Mouse (Mus musculus) CH12.LX (cell line): ENCODE data around the gene Ddx42. TPM values are rescaled to one million over a fixed set of nuclear protein-coding genes. Genes with fewer than 3 reads are reported as not detected.

Source experiments
- DNase-seq: peaks from one replicate; pipeline ENCODE4 v3.0.0-alpha.2; 2013; ENCODE audit errors: extremely low read depth
- H3K27ac ChIP-seq: 2 replicates; pipeline ENCODE4 v1.5.1; 2012; ENCODE audit warnings: low read depth, mild to moderate bottlenecking, control low read depth, moderate library complexity; ENCODE audit not compliant: insufficient read depth
- H3K27me3 ChIP-seq: replicated peaks from 2 replicates; pipeline ENCODE3; 2012; ENCODE audit warnings: inconsistent platforms
- H3K36me3 ChIP-seq, 2 experiments: replicated peaks in 1 of 2; 2 replicates each; pipeline versions ENCODE3 to v1.6.1; 2012; ENCODE audit warnings: inconsistent platforms in 1 of 2, low read length in 1 of 2, mild to moderate bottlenecking in 1 of 2, mixed read lengths in 1 of 2, moderate library complexity in 1 of 2; ENCODE audit not compliant: control insufficient read depth in 1 of 2, insufficient read depth in 1 of 2
- H3K4me1 ChIP-seq, 2 experiments: 2 replicates each; pipeline ENCODE4 v1.6.1; 2012; ENCODE audit warnings: inconsistent platforms in 1 of 2, moderate library complexity in 1 of 2; ENCODE audit not compliant: insufficient read depth in 2 of 2, control insufficient read depth in 1 of 2
- H3K4me2 ChIP-seq: 2 replicates; pipeline ENCODE4 v1.6.1; 2012; ENCODE audit warnings: low read depth, mild to moderate bottlenecking, control low read depth; ENCODE audit not compliant: poor library complexity, insufficient read depth, severe bottlenecking
- H3K4me3 ChIP-seq, 3 experiments: fragments of 150-350 bp in 1 of 3; sonication (generic) in 1 of 3; replicated peaks in 1 of 3; 2 replicates each; pipeline versions ENCODE3 to v1.5.1; 2011 to 2012; ENCODE audit warnings: low read depth in 2 of 3, low read length in 2 of 3, mild to moderate bottlenecking in 2 of 3, moderate library complexity in 2 of 3, control low read depth in 1 of 3, improper control_type of control experiment in 1 of 3, inconsistent platforms in 1 of 3, mixed read lengths in 1 of 3; ENCODE audit not compliant: poor library complexity in 1 of 3
- H3K79me2 ChIP-seq: replicated peaks from 2 replicates; pipeline ENCODE4 v1.6.1; 2012; ENCODE audit warnings: mild to moderate bottlenecking, moderate library complexity; ENCODE audit not compliant: control insufficient read depth, poor library complexity, insufficient read depth, severe bottlenecking; ENCODE audit errors: extremely low read depth
- H3K9ac ChIP-seq: 2 replicates; pipeline ENCODE4 v1.6.1; 2012; ENCODE audit warnings: low read depth, mild to moderate bottlenecking, control low read depth, moderate library complexity; ENCODE audit not compliant: insufficient read depth
- H3K9me3 ChIP-seq: replicated peaks from 2 replicates; pipeline ENCODE3; 2012; ENCODE audit warnings: low read length, inconsistent platforms, mixed read lengths
- BHLHE40 ChIP-seq: IDR thresholded peaks from 2 replicates; pipeline ENCODE4 v1.6.1; 2011; ENCODE audit warnings: mild to moderate bottlenecking, low read depth, low read length, improper control_type of control experiment
- ELF1 ChIP-seq: IDR thresholded peaks from 2 replicates; pipeline ENCODE4 v1.6.1; 2014; ENCODE audit warnings: low read depth, mild to moderate bottlenecking, inconsistent platforms, low read length, improper control_type of control experiment
- GABPA ChIP-seq: IDR thresholded peaks from 2 replicates; pipeline ENCODE4 v1.6.1; 2012; ENCODE audit warnings: low read depth, low read length, improper control_type of control experiment, inconsistent platforms; ENCODE audit not compliant: insufficient replicate concordance
- HCFC1 ChIP-seq: IDR thresholded peaks from 2 replicates; pipeline ENCODE4 v1.6.1; 2012; ENCODE audit warnings: low read depth, mild to moderate bottlenecking, inconsistent platforms, low read length, improper control_type of control experiment
- JUN ChIP-seq: IDR thresholded peaks from 2 replicates; pipeline ENCODE4 v1.6.1; 2011; ENCODE audit warnings: low read depth, mild to moderate bottlenecking, low read length, improper control_type of control experiment, moderate library complexity; ENCODE audit not compliant: insufficient read depth
- JUND ChIP-seq: conservative IDR thresholded peaks from 2 replicates; pipeline ENCODE4 v1.6.1; 2011; ENCODE audit warnings: low read depth, low read length, improper control_type of control experiment
- KAT2A ChIP-seq: IDR thresholded peaks from 2 replicates; pipeline ENCODE4 v1.6.1; 2012; ENCODE audit warnings: low read length, improper control_type of control experiment, inconsistent platforms; ENCODE audit not compliant: insufficient replicate concordance
- MAZ ChIP-seq: IDR thresholded peaks from 2 replicates; pipeline ENCODE4 v1.6.1; 2012; ENCODE audit warnings: low read depth, mild to moderate bottlenecking, inconsistent platforms, low read length, improper control_type of control experiment, moderate library complexity
- MEF2A ChIP-seq: IDR thresholded peaks from 2 replicates; pipeline ENCODE4 v1.6.1; 2014; ENCODE audit warnings: low read depth, mild to moderate bottlenecking, inconsistent platforms, low read length, improper control_type of control experiment, borderline replicate concordance
- MXI1 ChIP-seq: IDR thresholded peaks from 2 replicates; pipeline ENCODE4 v1.6.1; 2011; ENCODE audit warnings: mild to moderate bottlenecking, low read depth, low read length, improper control_type of control experiment
- MYC ChIP-seq: IDR thresholded peaks from 2 replicates; pipeline ENCODE4 v1.6.1; 2011; ENCODE audit warnings: low read depth, mild to moderate bottlenecking, improper control_type of control experiment, low read length
- NELFE ChIP-seq: IDR thresholded peaks from 2 replicates; pipeline ENCODE4 v1.6.1; 2011; ENCODE audit warnings: low read depth, low read length, improper control_type of control experiment
- NRF1 ChIP-seq: IDR thresholded peaks from 2 replicates; pipeline ENCODE4 v1.6.1; 2014; ENCODE audit warnings: low read depth, mild to moderate bottlenecking, inconsistent platforms, low read length, improper control_type of control experiment, moderate library complexity
- PAX5 ChIP-seq: IDR thresholded peaks from 2 replicates; pipeline ENCODE4 v1.6.1; 2012; ENCODE audit warnings: low read length, inconsistent platforms, mixed read lengths
- POLR2A ChIP-seq: IDR thresholded peaks from 2 replicates; pipeline ENCODE4 v1.6.1; 2011; ENCODE audit warnings: low read depth, mild to moderate bottlenecking, improper control_type of control experiment, low read length
- POLR2AphosphoS2 ChIP-seq: IDR thresholded peaks from 2 replicates; pipeline ENCODE4 v1.6.1; 2011; ENCODE audit warnings: low read depth, low read length, improper control_type of control experiment
- RCOR1 ChIP-seq: conservative IDR thresholded peaks from 2 replicates; pipeline ENCODE4 v1.6.1; 2012; ENCODE audit warnings: low read depth, mild to moderate bottlenecking, inconsistent platforms, low read length, improper control_type of control experiment
- SIN3A ChIP-seq: IDR thresholded peaks from 2 replicates; pipeline ENCODE4 v1.6.1; 2012; ENCODE audit warnings: low read length, improper control_type of control experiment, inconsistent platforms
- TCF12 ChIP-seq: IDR thresholded peaks from 2 replicates; pipeline ENCODE4 v1.6.1; 2014; ENCODE audit warnings: low read depth, mild to moderate bottlenecking, inconsistent platforms, low read length, improper control_type of control experiment
- UBTF ChIP-seq: IDR thresholded peaks from 2 replicates; pipeline ENCODE4 v1.6.1; 2012; ENCODE audit warnings: low read depth, mild to moderate bottlenecking, inconsistent platforms, low read length, improper control_type of control experiment, moderate library complexity
- USF1 ChIP-seq: IDR thresholded peaks from 2 replicates; pipeline ENCODE4 v1.6.1; 2014; ENCODE audit warnings: low read depth, mild to moderate bottlenecking, inconsistent platforms, low read length, improper control_type of control experiment
- USF2 ChIP-seq: conservative IDR thresholded peaks from 2 replicates; pipeline ENCODE4 v1.6.1; 2011; ENCODE audit warnings: low read depth, low read length, improper control_type of control experiment
- ZC3H11A ChIP-seq: IDR thresholded peaks from 2 replicates; pipeline ENCODE4 v1.6.1; 2012; ENCODE audit warnings: low read depth, mild to moderate bottlenecking, inconsistent platforms, low read length, improper control_type of control experiment
- ZMIZ1 ChIP-seq: IDR thresholded peaks from 2 replicates; pipeline ENCODE4 v1.6.1; 2012; ENCODE audit warnings: low read depth, mild to moderate bottlenecking, inconsistent platforms, low read length, improper control_type of control experiment
- dilution Hi-C: fragments of 300-500 bp; cut with MboI; formaldehyde crosslinking; loops from 2 replicates; pipeline ENCODE4 v1.14.3; 2020; ENCODE audit warnings: low sequenced_read_pairs; ENCODE audit not compliant: extremely low pct_unique_long_range_greater_than_20kb, extremely low pct_ligation_motif_present
- in situ Hi-C: fragments of 300-500 bp; cut with MboI; formaldehyde crosslinking; loops from 3 replicates; pipeline ENCODE4 v1.14.3; 2019; ENCODE audit warnings: low sequenced_read_pairs, low pct_ligation_motif_present, low pct_unique_long_range_greater_than_20kb, mixed read lengths
- polyA plus RNA-seq: library from polyadenylated mRNA; unstranded; fragments of >175 nt; gene quantifications from 2 replicates; pipeline ENCODE4 v1.2.1, GENCODE M21; 2012; ENCODE audit warnings: low read depth; ENCODE audit not compliant: insufficient read length
- total RNA-seq, 2 experiments: library from RNA; depleted of rRNA; stranded (reverse); fragments of 300-350 nt in 1 of 2; fragments of >200 nt in 1 of 2; gene quantifications; 2 replicates each; pipeline ENCODE4 v1.2.3; 2012 to 2014

Gene Ddx42
- total and polyA plus RNA-seq, 3 experiments, result 63.8 to 94.6 (median 65.5) TPM

- Histone ChIP-seq H3K4me3 (peak overlapping the region in 1 of 3 experiments; percentile 7), H3K9ac (no peak overlapping the region), H3K4me2 (no peak overlapping the region), H3K36me3 (peaks cover 0 to 7% of the 10 kb centered on the region in 2 experiments), H3K27ac (no peak overlapping the region), H3K4me1 (peaks cover 17 to 44% of the 10 kb centered on the region in 2 experiments), H3K27me3 (peaks cover 2% of the 10 kb centered on the region), H3K79me2 (peaks cover 31% of the 10 kb centered on the region), H3K9me3 (no peaks in the 10 kb centered on the region)
- DNase-seq, result no peak
- in situ Hi-C loops, result no loop called here
- dilution Hi-C loops, result no loop called here
- TF ChIP-seq ZMIZ1, result no peak
- TF ChIP-seq MXI1, result no peak
- no peak for TF ChIP-seq PAX5
- TF ChIP-seq ELF1, result no peak
Measured at GRCm38 (mm10) chr11:106273811-106274210, 57.1 kb downstream of the Ddx42 start.

- Histone ChIP-seq H3K4me2 (no peak overlapping the region), H3K79me2 (peaks cover 26% of the 10 kb centered on the region), H3K9ac (no peak overlapping the region), H3K4me3 (no peak overlapping the region), H3K27ac (no peak overlapping the region), H3K9me3 (no peaks in the 10 kb centered on the region), H3K4me1 (peaks cover 15 to 38% of the 10 kb centered on the region in 2 experiments), H3K27me3 (peaks cover 2% of the 10 kb centered on the region), H3K36me3 (peaks cover 0 to 7% of the 10 kb centered on the region in 2 experiments)
- TF ChIP-seq POLR2A, result no peak
- no peak for TF ChIP-seq NELFE
- TF ChIP-seq USF1, result no peak
- no peak for TF ChIP-seq HCFC1
- TF ChIP-seq BHLHE40, result no peak
- no peak for TF ChIP-seq JUN
- TF ChIP-seq KAT2A, result no peak
- TF ChIP-seq MEF2A, result no peak
- TF ChIP-seq TCF12, result no peak
- TF ChIP-seq MYC, result no peak
- no peak for TF ChIP-seq RCOR1
- no peak for TF ChIP-seq SIN3A
- no peak for TF ChIP-seq JUND
- no peak for TF ChIP-seq MAZ
- no peak for TF ChIP-seq NRF1
- TF ChIP-seq GABPA, result no peak
- TF ChIP-seq ZC3H11A, result no peak
- TF ChIP-seq POLR2AphosphoS2, result no peak
- TF ChIP-seq UBTF, result no peak
- TF ChIP-seq USF2, result no peak
- in situ Hi-C loops (no loop called here), dilution Hi-C loops (no loop called here)
- no peak for DNase-seq
Measured at GRCm38 (mm10) chr11:106274374-106274773, 57.6 kb downstream of the Ddx42 start.
